Mouse (Mus musculus): ENCODE results near the gene Iglon5.

DNA sequence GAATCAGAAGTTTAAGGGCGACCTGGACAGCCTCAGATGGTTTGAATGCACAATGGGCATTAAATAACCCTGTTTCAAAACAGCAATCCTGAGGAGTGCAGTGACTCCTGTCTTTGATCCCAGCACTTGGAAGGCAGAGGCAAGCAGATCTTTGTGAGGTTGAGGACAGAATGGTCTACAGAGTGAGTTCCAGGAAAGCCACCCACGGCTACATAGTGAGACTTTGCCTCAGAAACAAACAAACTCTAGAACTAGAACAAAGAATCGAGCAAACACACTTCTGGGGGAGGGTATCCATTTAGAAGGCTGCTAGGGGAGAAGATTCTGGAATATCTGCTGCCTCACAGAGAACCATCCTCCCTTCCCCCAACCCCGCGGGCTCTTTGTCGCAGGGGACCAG is 49.4 kb downstream of the Iglon5 start, which contains the start of gene Cldnd2:
- TF ChIP-seq CTCF (IDR thresholded peaks at IDR 0.05; ENCODE audit: low read depth): no peak
- no peak for TF ChIP-seq EP300 (IDR thresholded peaks at IDR 0.05; ENCODE audit: low read depth)

Data from liver, embryonic 14.5 days (tissue).